Mouse (Mus musculus) Patski (cell line): ENCODE measurements around the gene Otx2. TPM values are rescaled to one million over a fixed set of nuclear protein-coding genes. Genes with fewer than 3 reads are reported as not detected.

Experiments used
- ATAC-seq: fragments of 100-300 bp; one replicate; pipeline ENCODE4 v1.8.0; 2021
- CTCF ChIA-PET: fragments of 350-600 bp; sonication (Branson Sonifier 250); formaldehyde crosslinking; loops from one replicate; lab custom pipeline; 2022; ENCODE audit warnings: inconsistent platforms; lab: Charles Lee
- POLR2A ChIA-PET: fragments of 350-600 bp; sonication (Branson Sonifier 250); formaldehyde crosslinking; loops from one replicate; lab custom pipeline; 2022; ENCODE audit warnings: antibody characterized with exemption, inconsistent platforms; lab: Charles Lee
- DNase-seq: peaks from one replicate; pipeline ENCODE4 v3.0.0-alpha.2; 2011; ENCODE audit warnings: low read depth, low spot score
- H3K27me3 ChIP-seq: fragments of 371-371 bp; one replicate; pipeline ENCODE4 v1.5.1; 2021
- CTCF ChIP-seq: fragments of 100-300 bp; IDR thresholded peaks from one replicate; pipeline ENCODE4 v1.5.1; 2021
- in situ Hi-C: fragments of 300-500 bp; cut with MboI; formaldehyde crosslinking; loops from 3 replicates; pipeline ENCODE4 v1.11.1; 2018; ENCODE audit warnings: low pct_unique_long_range_greater_than_20kb, mixed read lengths
- polyA plus RNA-seq: library from polyadenylated mRNA; unstranded; gene quantifications from one replicate; pipeline ENCODE4 v1.2.3, GENCODE M21; 2021

The Otx2 gene
- polyA plus RNA-seq, 1 experiment from 2014 or later, result not detected

GRCm38 (mm10) chr14:48616361-48616760 is 57.3 kb downstream of the Otx2 start:
- ATAC-seq, result no peak
- ChIA-PET CTCF (no interaction called here), POLR2A (no interaction called here)
- in situ Hi-C loops, result no loop called here
- no peak for DNase-seq
- peaks cover 8% of the 10 kb centered on the region for H3K27me3 ChIP-seq
- TF ChIP-seq CTCF, result no peak

- ChIA-PET CTCF (no interaction called here), POLR2A (no interaction called here)
- TF ChIP-seq CTCF, result no peak
- no peak for ATAC-seq
- peaks cover 20% of the 10 kb centered on the region for H3K27me3 ChIP-seq
- no peak for DNase-seq
- in situ Hi-C loops, result no loop called here
These were observed 64.8 kb downstream of the Otx2 start for GRCm38 (mm10) chr14:48608641-48609310.

Other genes starting within 250 kb of the Otx2 start
- 15.1 TPM for gene Tmem260, start 227.7 kb downstream of the Otx2 start, polyA plus RNA-seq